Mouse (Mus musculus) heart, adult 2 months (tissue): ENCODE results near the gene Arsj.

Experiments
- CTCF ChIP-seq: fragments of 200-600 bp; IDR thresholded peaks from 2 replicates; pipeline ENCODE4 v1.8.1; 2022; ENCODE audit warnings: antibody characterized with exemption, mild to moderate bottlenecking, moderate library complexity
- EP300 ChIP-seq: fragments of 200-500 bp; IDR thresholded peaks from 2 replicates; pipeline ENCODE4 v1.6.1; 2011; ENCODE audit warnings: low read depth, low read length, control low read depth; ENCODE audit not compliant: insufficient read depth

- no peak for TF ChIP-seq EP300
- TF ChIP-seq CTCF, result no peak
Observed at GRCm38 (mm10) chr3:126463119-126463815, 99.8 kb downstream of the Arsj start.
